Mouse (Mus musculus) liver, embryonic 15.5 days (tissue): ENCODE measurements around the gene Engase. TPM values are rescaled to one million over a fixed set of nuclear protein-coding genes. Genes with fewer than 3 reads are reported as not detected.

Source experiments
- ATAC-seq: fragments of 200-750 bp; cut with Nextera tagmentation; 2 replicates; pipeline ENCODE4 v1.8.0; 2017; ENCODE audit warnings: moderate number of reproducible peaks, mild to moderate bottlenecking, moderate library complexity; ENCODE audit not compliant: insufficient read depth
- H3K27ac ChIP-seq: fragments of 300-500 bp; sonication (generic); replicated peaks from 2 replicates; pipeline ENCODE4 v1.5.1; 2015; ENCODE audit warnings: mild to moderate bottlenecking, inconsistent platforms
- H3K27me3 ChIP-seq: fragments of 300-500 bp; sonication (generic); 2 replicates; pipeline ENCODE4 v1.6.1; 2015; ENCODE audit warnings: mild to moderate bottlenecking, inconsistent platforms
- H3K36me3 ChIP-seq: fragments of 300-500 bp; sonication (generic); replicated peaks from 2 replicates; pipeline ENCODE4 v1.6.1; 2015; ENCODE audit warnings: moderate library complexity, mild to moderate bottlenecking, inconsistent platforms
- H3K4me1 ChIP-seq: fragments of 300-500 bp; sonication (generic); replicated peaks from 2 replicates; pipeline ENCODE4 v1.6.1; 2015; ENCODE audit warnings: inconsistent platforms
- H3K4me2 ChIP-seq: fragments of 300-500 bp; sonication (generic); 2 replicates; pipeline ENCODE4 v1.6.1; 2015; ENCODE audit warnings: moderate library complexity, mild to moderate bottlenecking, inconsistent platforms
- H3K4me3 ChIP-seq: fragments of 300-500 bp; sonication (generic); replicated peaks from 2 replicates; pipeline ENCODE4 v1.5.1; 2015; ENCODE audit warnings: mild to moderate bottlenecking, inconsistent platforms
- H3K9ac ChIP-seq: fragments of 300-500 bp; sonication (generic); 2 replicates; pipeline ENCODE4 v1.6.1; 2015; ENCODE audit warnings: moderate library complexity, mild to moderate bottlenecking, inconsistent platforms
- H3K9me3 ChIP-seq: fragments of 300-500 bp; sonication (generic); replicated peaks from 2 replicates; pipeline ENCODE4 v1.6.1; 2016; ENCODE audit warnings: inconsistent platforms
- WGBS: fragments of 180-500 bp; shearing (Covaris S2); methylation state at CpG from one replicate; pipeline ENCODE4 v1.1.7; 2015; ENCODE audit warnings: mixed read lengths; ENCODE audit not compliant: insufficient replicate concordance; 5-methylcytosine and 5-hydroxymethylcytosine counted together
- polyA plus RNA-seq: library from polyadenylated mRNA; unstranded; fragments of >200 nt; fragmentation: Nextera tagmentation; extraction: Ambion mirVana; gene quantifications from 2 replicates; pipeline ENCODE4 v1.2.1, GENCODE M21; 2015

Engase gene
- polyA plus RNA-seq, 1 experiment from 2014 or later: 7.8 TPM

DNA sequence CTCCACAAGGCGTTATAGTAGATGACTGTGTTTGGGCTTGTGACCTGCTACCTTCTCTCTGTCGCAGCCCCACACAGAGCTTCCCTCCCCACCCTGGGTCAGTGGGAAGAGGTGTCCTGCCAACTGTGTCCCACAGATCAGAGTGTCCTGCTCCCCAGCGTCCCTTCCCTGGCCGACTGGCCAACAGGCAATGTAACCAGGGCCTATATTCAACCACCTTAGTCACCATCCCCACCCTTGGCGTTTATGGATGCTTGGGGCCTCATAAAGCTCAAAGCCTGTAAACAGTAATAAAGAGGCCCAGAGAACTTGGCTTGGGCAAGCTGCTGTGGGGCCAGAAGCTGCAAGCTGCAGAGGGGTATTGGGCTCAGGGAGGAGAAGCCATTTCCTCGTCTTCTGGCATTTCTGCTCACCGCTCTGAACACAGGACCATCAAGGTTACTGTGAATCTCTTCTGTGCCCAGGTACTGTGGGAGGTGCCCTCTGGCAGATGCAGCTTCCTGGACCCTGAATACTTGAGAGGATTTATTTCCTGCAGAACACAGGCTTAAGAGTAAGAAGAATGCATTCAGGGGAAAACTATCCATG lies 1.0 kb upstream of the Engase start:
- Histone ChIP-seq H3K4me1 (peaks cover 62% of the 10 kb centered on the region), H3K4me3 (no peak overlapping the region), H3K9ac (no peak overlapping the region), H3K9me3 (no peaks in the 10 kb centered on the region), H3K4me2 (no peak overlapping the region), H3K36me3 (peaks cover 5% of the 10 kb centered on the region), H3K27ac (no peak overlapping the region), H3K27me3 (no peaks in the 10 kb centered on the region)
- 78% methylated on average over 7 of the region's 7 CpGs for WGBS
- ATAC-seq: no peak

DNA sequence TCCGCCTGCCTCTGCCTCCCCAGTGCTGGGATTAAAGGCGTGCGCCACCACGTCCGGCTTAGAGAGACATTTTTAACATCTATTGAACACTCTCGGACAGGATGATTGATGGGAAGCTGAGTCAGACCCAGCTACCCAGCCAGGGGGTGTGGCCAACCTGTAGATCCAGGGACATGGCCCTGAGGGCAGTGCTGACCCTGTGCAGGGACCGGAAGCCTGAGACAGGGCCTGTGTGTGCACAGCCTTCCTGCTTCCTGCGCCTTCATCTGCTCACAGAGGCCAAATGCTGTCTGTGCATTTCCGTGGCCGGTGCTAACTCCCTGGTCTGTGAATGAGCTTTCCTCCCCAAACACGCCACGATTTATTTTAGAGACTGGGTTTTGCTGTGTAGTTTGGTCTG lies 3.1 kb downstream of the Engase start:
- WGBS: 61% methylated on average over 12 of the region's 12 CpGs
- H3K27ac ChIP-seq: no peak overlapping the region
- no peak overlapping the region for H3K4me2 ChIP-seq
- peaks cover 31% of the 10 kb centered on the region for H3K4me1 ChIP-seq
- H3K36me3 ChIP-seq: peaks cover 37% of the 10 kb centered on the region
- no peaks in the 10 kb centered on the region for H3K9me3 ChIP-seq
- H3K4me3 ChIP-seq: no peak overlapping the region
- H3K27me3 ChIP-seq: no peaks in the 10 kb centered on the region
- ATAC-seq: no peak
- no peak overlapping the region for H3K9ac ChIP-seq

DNA sequence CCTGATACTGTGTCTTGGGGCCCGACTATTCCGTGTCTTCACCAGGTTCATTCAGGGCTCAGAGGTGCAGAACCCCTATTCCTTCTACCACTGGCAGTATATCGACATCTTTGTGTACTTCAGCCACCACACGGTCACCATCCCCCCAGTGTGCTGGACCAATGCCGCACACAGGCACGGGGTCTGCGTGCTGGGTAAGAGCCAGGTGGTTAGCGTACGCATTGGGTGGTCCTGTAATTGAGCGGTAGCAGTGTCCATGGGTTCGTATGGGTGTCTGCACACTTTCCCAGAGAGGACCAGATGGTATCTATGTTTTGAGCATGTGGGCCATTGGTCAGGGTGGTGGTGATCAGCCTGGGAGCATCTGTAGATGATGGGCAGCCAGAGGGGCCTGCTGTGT lies 4.6 kb downstream of the Engase start:
- no peak overlapping the region for H3K9ac ChIP-seq
- H3K9me3 ChIP-seq: no peaks in the 10 kb centered on the region
- 84% methylated on average over 11 of the region's 11 CpGs for WGBS
- no peak overlapping the region for H3K4me3 ChIP-seq
- H3K36me3 ChIP-seq: peaks cover 43% of the 10 kb centered on the region
- no peak overlapping the region for H3K27ac ChIP-seq
- H3K4me1 ChIP-seq: peaks cover 22% of the 10 kb centered on the region
- no peak overlapping the region for H3K4me2 ChIP-seq
- no peak for ATAC-seq
- H3K27me3 ChIP-seq: no peaks in the 10 kb centered on the region

DNA sequence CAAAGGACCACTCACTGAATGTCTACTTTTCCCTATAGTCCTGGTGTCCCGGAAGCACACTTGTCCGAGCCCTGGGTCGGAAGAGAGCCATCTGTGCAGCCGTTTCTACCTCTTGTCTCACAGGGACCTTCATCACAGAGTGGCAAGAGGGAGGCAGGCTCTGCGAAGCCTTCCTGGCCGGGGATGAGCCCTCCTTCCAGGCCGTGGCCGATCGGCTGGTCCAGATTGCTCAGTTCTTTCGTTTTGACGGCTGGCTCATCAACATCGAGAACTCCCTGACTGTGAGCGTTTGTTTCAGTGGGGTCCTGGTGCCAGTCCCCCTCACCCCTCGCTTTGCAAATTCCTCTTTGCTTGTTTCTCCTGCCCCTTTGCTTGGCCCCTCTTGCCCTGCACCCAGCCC lies 5.1 kb downstream of the Engase start:
- Histone ChIP-seq H3K36me3 (peaks cover 47% of the 10 kb centered on the region), H3K4me2 (no peak overlapping the region), H3K4me1 (peaks cover 19% of the 10 kb centered on the region), H3K27me3 (no peaks in the 10 kb centered on the region), H3K9ac (no peak overlapping the region), H3K27ac (no peak overlapping the region), H3K4me3 (no peak overlapping the region), H3K9me3 (no peaks in the 10 kb centered on the region)
- ATAC-seq: no peak
- WGBS: 76% methylated on average over 14 of the region's 14 CpGs

DNA sequence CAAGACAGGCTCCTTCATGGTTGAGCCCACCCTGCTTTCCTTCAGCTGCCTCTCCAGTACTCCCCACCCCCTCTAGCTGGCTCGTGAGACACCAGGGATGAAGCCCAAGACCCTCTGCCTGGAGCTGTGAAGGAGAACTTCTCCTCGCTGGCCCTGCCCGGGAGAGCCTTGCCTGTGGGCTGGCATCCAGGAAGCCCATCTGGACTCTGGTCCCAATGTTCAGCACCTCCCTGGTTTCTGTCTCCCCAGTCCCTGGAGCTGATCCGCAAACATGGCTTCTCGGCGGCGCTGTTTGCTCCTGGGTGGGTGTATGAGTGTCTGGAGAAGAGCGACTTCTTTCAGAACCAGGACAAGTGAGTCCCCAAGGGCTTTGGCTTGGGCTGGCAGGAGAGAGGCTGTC lies 7.5 kb downstream of the Engase start:
- Histone ChIP-seq H3K9me3 (no peaks in the 10 kb centered on the region), H3K4me3 (no peak overlapping the region), H3K4me2 (no peak overlapping the region), H3K36me3 (peaks cover 44% of the 10 kb centered on the region), H3K27ac (no peak overlapping the region), H3K4me1 (no peaks in the 10 kb centered on the region), H3K27me3 (no peaks in the 10 kb centered on the region), H3K9ac (no peak overlapping the region)
- no peak for ATAC-seq
- 82% methylated on average over 8 of the region's 8 CpGs for WGBS

DNA sequence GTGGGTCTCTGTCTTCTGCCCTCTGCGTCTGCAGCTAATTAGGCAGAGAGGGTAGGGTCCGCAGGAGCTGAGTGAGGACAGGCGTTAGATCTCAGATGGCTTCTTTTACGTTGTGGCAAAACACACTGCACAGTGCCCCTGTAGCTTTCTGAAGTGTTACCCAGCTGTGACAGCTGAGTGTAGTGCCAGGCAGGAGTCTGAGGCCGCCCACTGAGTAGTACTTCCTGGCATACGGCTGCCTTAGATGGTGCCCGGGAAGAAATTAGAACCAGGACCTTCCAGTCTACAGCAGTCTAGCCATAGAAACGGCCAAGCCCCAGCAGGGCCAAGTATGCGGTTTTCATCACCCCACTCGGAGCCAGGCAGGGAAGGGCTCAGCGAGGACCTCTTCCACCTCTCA lies 8.7 kb downstream of the Engase start:
- Histone ChIP-seq H3K4me3 (no peak overlapping the region), H3K9me3 (no peaks in the 10 kb centered on the region), H3K9ac (no peak overlapping the region), H3K27ac (no peak overlapping the region), H3K4me1 (peaks cover 2% of the 10 kb centered on the region), H3K36me3 (peaks cover 43% of the 10 kb centered on the region), H3K27me3 (no peaks in the 10 kb centered on the region), H3K4me2 (no peak overlapping the region)
- no peak for ATAC-seq
- WGBS: 80% methylated on average over 11 of the region's 11 CpGs

DNA sequence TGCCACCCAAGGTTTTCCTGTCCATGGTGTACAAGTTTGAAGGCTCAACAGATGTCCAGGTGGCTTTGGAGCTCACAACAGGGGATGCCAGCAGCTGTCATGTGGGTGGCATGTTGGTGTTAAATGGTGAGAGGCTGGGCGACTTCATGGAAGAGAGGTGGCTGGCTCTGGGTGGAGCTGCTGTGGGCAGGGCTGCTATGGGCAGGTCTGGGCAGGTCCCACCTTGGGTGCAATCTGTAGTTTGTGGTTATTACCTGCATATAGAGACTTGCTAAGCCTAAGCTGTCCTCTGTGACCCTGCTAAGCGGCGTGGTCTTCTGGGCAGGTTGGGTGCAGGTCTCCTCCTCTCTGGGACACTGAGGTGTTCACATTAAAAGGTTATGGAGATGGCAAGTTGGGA lies 9.2 kb downstream of the Engase start:
- Histone ChIP-seq H3K9me3 (no peaks in the 10 kb centered on the region), H3K9ac (no peak overlapping the region), H3K4me2 (no peak overlapping the region), H3K4me3 (no peak overlapping the region), H3K36me3 (peaks cover 43% of the 10 kb centered on the region), H3K27me3 (no peaks in the 10 kb centered on the region), H3K27ac (no peak overlapping the region), H3K4me1 (peaks cover 7% of the 10 kb centered on the region)
- ATAC-seq: no peak
- WGBS: 79% methylated on average over 3 of the region's 3 CpGs

DNA sequence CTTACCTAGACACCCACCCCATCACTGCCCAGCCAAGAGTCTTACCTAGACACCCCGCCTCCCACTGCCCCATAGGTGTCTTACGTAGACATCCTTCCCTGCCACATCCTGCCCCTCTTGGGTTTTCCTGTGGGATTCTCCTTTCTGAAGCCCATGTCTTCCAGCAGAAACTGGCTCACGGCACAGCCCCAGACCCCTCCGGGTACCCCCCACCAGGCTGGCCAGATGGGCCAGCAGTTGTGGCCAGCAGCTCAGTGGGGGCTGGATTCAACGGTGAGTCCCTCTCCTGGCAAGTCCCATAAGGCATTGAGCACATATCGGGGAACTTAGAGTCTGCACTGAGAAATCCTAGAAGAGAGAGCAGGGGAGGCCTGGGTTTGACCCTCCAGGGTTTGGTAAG lies 9.7 kb downstream of the Engase start:
- no peak overlapping the region for H3K27ac ChIP-seq
- no peak for ATAC-seq
- WGBS: 75% methylated on average over 6 of the region's 6 CpGs
- H3K4me2 ChIP-seq: no peak overlapping the region
- H3K9me3 ChIP-seq: no peaks in the 10 kb centered on the region
- H3K36me3 ChIP-seq: peaks cover 39% of the 10 kb centered on the region
- H3K9ac ChIP-seq: no peak overlapping the region
- peaks cover 7% of the 10 kb centered on the region for H3K4me1 ChIP-seq
- no peak overlapping the region for H3K4me3 ChIP-seq
- H3K27me3 ChIP-seq: no peaks in the 10 kb centered on the region

DNA sequence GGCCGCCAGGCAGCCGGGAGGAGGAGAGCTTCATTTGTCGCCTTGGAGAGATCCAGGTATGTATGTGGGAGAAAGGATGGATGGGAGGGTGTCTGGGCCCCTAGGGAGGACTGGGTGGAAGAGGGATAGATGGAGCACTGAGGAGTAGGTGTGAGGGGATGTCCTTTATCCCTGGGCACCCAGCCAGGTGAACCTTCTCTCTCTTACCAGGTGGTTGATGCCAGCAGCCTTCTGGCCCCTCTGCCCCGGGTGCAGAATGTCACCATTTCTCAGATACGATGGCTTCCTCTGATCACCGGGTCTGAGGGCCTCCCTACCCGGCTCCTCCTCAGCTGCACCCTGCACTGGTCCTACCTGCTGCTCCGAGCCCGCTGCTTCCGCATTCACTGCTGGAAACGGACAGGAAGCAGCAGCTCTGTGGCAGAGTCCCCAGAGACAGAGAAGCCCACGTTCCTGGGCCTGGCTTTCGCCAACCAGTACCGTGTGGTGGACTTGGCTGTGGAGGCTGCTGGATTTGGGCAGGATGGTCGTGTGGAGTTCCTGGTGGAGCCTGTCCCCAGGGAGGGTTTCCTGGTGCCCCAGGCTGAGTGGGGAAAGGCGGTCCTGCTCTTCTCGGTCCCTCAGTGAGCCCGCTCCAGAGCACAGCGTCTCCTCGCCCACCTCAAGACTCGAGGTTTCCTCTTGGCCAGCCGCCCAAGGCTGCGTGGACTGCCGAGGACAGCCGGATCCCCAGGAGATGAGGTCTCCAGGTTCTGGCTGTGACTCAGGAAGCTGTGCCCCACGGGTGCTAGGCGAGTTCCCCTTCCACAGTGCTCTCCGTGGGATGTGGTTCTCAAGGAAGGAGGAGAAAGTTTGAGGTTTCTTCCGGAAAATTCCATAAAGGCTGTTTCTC lies 10.5 kb downstream of the Engase start:
- peaks cover 7% of the 10 kb centered on the region for H3K4me1 ChIP-seq
- H3K27me3 ChIP-seq: no peaks in the 10 kb centered on the region
- no peak overlapping the region for H3K27ac ChIP-seq
- peaks cover 33% of the 10 kb centered on the region for H3K36me3 ChIP-seq
- 80% methylated on average over 29 of the region's 29 CpGs for WGBS
- no peak overlapping the region for H3K4me3 ChIP-seq
- H3K4me2 ChIP-seq: no peak overlapping the region
- H3K9ac ChIP-seq: no peak overlapping the region
- ATAC-seq: no peak
- no peaks in the 10 kb centered on the region for H3K9me3 ChIP-seq

DNA sequence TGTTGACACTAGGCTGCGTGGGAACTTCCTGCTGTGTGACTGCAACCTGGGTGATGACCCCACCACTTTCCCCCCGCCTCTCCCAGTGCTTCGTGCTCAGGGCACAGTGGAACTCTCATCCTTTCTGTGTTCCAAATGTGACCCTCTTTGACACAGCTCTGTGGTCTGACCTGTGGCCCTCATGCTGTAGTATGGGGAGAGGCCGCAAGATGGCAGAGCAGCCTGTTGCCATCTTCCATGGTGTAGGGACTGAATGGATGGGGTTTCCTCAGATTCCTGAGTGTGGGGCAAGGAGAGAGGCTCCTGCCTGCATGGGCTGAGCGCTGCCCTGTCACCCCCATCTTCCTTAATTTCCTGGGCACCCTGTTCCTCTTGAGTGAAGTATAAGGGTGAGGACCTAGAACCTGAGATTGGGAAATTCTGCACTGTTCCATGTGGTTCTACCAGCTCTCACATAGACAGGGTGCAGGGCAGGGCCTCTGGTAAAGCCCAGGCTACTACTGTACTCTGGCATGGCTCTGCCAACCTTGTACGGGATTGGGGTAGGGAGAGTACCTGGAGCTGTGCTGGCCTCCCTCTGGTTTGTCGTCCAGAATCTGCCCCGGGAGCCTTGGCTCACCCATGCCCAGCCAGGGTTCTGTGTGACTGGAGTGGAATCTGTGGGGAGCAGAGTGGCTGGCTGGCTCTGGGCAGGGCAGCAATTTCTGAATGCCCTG lies 11.7 kb downstream of the Engase start:
- no peak for ATAC-seq
- Histone ChIP-seq H3K36me3 (peaks cover 21% of the 10 kb centered on the region), H3K9ac (no peak overlapping the region; the same call in 1 of the 2 replicates), H3K4me1 (peaks cover 7% of the 10 kb centered on the region), H3K9me3 (no peaks in the 10 kb centered on the region), H3K27me3 (no peaks in the 10 kb centered on the region), H3K27ac (no peak overlapping the region), H3K4me2 (no peak overlapping the region), H3K4me3 (no peak overlapping the region)
- 56% methylated on average over 8 of the region's 8 CpGs for WGBS

DNA sequence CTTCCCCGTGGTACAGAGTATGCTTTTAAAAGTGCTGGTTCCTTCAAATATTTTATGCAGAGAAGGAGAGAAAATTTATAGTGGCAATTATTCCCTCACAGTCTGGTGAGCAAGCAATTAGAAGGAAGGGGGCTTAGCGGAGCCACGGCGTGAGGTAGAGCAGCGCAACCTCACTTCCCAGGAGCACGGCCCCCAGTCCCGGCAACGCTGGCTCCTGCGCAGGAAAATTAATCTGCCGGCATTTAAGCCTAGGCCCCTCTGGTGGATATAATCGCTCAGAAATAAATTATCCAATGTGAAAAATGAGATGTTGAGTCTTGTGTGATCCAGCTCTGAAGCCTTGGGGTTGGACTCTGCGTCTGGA lies 12.3 kb downstream of the Engase start:
- no peak overlapping the region for H3K4me2 ChIP-seq
- peaks cover 16% of the 10 kb centered on the region for H3K36me3 ChIP-seq
- no peaks in the 10 kb centered on the region for H3K27me3 ChIP-seq
- peaks cover 7% of the 10 kb centered on the region for H3K4me1 ChIP-seq
- WGBS: 85% methylated on average over 12 of the region's 12 CpGs
- H3K27ac ChIP-seq: no peak overlapping the region
- H3K9ac ChIP-seq: no peak overlapping the region; the same call in 1 of the 2 replicates
- H3K4me3 ChIP-seq: no peak overlapping the region
- ATAC-seq: no peak
- H3K9me3 ChIP-seq: no peaks in the 10 kb centered on the region
